Mouse (Mus musculus) Muller cell, postnatal 12 days (primary cell): ENCODE data around the gene Ino80b.

Experiments
- DNase-seq: peaks from one replicate; pipeline ENCODE4 v3.0.0-alpha.2; 2015; ENCODE audit errors: inconsistent ontology term

The Ino80b gene

DNA sequence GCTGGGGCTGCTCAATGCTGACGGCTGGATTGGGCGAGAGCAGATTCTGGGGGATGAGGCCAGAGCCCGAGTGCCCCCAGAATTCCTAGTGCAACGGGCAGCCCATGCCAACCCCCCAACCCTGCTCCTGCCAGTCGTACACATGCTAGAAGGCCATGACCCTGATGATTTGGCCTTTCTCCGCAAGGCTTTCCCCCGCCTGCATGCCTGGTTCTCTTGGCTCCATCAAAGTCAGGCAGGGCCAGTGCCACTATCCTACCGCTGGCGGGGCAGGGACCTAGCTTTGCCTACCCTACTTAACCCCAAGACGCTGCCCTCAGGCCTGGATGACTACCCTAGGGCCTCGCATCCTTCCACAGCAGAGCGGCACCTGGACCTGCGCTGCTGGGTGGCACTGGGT lies 7.6 kb downstream of the Ino80b start:
- no peak for DNase-seq

DNA sequence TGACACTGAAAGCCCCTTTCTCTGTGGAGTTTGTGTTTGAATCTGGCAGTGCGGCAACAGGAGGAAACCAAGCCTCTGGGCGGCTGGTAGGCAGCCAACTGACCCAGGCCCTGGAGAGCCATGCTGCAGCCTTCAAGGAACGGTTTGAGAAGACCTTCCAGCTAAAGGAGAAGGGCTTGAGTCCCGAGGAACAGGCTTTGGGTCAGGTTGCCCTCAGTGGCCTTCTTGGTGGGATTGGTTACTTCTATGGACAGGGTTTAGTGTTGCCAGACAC lies 8.1 kb downstream of the Ino80b start:
- DNase-seq = no peak

DNA sequence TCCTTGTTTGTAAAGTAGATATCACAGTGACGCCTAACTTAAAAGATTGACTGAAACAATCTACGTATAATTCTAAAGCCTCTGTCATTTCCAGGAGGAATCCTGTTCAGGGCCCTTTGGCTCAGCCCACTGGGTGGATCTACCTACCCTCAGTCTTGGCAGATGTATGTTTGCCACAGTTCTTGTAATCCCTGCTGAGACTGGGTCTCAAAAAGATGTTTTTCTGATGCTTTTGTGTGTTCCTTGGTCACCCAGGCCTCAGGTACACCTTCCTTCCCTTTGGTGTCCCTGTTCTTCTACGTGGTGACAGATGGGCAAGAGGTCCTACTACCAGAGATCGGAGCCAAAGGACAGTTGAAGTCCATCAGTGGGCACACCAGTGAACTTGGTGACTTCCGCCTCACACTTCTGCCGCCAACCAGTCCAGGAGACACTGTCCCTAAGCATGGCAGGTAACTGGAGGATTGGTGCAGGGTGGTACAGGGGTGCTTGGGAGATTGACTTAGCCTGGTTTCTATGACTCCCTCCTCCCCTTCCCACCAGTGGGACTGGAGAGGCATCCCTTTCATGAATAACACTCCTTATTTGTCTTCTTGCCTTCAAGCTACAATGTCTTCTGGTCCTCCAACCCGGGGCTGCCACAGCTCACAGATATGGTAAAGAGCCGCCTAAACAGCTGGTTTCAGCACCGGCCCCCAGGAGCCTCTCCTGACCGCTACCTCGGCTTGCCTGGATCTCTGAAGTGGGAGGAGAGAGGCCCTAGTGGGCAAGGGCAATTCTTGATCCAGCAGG lies 8.7 kb downstream of the Ino80b start:
- no peak for DNase-seq

DNA sequence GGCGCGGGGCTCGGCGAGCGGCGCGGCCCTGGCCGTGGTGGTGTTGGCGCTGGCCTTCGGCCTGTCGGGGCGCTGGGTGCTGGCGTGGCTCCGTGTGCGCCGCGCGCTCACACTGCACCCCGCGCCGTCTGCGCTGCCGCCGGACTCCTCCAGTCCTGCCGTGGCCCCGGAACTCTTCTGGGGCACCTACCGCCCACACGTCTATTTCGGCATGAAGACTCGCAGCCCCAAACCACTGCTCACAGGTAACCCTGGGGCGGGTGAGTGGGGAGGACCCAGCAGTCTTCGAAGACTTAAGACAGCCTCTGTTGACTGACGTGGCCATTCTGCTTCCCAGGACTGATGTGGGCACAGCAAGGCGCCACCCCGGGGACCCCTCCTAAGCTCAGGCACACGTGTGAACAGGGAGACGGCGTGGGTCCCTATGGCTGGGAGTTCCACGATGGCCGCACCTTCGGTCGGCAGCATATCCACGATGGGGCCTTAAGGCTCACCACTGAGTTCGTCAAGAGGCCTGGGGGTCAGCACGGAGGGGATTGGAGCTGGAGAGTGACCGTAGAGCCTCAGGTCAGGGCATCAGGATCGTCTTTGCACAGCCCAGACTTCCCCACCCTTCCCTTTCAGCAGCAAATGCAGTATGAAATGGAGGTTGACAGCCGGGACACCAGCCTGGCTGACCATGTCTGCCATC lies 9.4 kb downstream of the Ino80b start:
- DNase-seq = no peak

DNA sequence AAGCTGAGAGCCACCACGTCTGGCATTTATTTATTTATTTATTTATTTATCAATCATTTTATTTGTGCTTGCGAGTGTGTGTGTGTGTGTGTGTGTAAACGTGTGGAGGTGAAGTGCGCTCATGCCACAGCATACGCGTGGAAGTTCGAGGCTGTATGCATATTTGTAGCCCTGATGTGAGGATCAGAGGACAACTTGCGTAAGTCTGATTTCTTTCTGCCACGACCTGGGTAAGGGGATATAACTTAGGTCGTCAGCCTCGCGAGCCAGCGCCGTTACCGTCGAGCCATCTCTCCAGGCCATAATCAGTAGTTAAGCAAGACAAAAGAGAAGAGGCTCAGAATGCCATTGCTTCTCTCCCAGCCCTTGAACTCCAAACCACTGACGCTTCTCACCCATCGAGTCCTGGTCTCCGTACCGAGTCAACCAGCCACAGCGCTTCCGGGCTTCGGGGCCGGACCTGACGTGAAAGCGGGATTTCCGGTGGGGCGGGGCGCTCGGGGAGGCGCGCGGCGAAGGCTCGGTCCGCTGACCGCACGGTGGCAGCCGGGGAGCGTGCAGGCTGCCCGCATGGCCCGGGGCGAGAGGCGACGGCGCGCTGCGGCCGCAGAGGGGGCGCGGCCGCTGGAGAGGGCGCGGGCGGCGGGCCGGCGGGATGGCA lies 10.1 kb downstream of the Ino80b start, which contains the start of gene Mogs:
Gene Mogs, plus strand, starts transcription at position 486 of the 661 bp plus-strand sequence.
- peak; percentile 96 for DNase-seq

DNA sequence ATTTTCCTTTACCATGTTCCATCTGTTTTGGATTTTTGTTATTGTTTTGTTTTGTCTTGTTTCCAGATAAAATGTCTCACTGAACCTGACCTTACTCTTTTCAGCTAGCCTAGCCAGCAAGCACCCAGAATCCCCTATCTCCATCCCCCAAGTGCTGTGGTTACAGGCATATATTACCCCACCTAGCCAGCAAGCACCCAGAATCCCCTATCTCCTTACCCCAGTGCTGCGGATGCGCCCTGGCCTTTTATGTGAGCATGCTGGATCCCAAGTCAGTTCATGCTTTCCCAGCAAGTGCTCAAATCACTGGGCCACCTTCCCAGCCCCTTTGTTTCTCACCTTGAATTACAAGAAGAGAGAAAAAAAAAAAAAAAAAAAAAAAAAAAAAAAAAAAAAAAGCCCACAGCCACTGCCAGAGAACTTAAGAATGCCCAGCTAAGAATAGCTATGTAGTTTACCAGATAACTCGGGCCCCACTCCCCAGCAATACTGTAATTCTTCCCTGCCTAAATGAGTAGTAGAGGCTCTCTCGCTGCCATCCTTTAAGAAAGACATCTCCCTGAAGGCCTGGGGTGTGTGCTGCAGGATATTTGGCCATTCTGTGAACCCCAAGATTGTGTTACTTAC lies 13.6 kb downstream of the Ino80b start:
- DNase-seq = no peak

DNA sequence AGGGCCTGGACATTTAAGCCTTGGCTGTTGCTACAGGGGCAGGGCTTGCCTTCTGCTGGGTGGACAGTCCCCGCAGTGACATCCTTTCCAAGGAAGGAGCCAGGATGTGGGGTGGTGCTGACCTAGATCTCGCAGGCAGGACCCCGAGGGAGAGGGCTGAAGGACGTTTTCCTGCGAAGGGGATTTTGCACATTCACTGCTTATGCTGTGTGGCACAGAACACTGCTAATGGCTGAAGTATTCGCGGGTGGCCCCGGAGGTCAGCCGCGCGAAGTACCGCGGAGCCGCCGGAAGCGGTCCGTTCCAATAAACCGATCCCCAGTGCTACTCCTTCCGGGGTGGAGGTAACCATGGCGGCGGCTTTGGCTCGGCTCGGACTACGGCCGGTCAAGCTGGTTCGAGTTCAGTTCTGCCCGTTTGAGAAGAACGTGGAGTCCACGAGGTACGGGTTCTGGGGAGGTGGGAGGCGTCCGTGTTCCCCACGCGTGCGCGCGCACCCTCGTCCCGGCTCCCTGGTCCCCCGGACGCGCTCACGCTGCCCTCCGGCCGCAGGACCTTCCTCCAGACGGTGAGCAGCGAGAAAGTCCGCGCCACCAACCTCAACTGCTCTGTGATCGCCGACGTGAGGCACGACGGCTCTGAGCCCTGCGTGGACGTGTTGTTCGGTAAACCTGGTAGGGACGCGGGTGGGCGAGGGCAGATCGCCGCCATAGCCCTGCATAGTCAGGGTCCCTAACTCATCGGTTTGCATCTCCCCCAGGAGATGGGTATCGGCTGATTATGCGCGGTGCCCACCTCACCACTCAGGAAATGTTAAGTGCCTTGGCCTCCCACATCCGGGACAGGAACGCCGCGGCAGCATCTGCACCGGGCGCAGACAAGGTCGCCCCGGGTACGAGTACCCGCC lies 16.2 kb downstream of the Ino80b start, which contains the start of gene Mrpl53:
Gene Mrpl53, plus strand, starts transcription at position 279 of the 907 bp plus-strand sequence.
- DNase-seq = peak; percentile 81

DNA sequence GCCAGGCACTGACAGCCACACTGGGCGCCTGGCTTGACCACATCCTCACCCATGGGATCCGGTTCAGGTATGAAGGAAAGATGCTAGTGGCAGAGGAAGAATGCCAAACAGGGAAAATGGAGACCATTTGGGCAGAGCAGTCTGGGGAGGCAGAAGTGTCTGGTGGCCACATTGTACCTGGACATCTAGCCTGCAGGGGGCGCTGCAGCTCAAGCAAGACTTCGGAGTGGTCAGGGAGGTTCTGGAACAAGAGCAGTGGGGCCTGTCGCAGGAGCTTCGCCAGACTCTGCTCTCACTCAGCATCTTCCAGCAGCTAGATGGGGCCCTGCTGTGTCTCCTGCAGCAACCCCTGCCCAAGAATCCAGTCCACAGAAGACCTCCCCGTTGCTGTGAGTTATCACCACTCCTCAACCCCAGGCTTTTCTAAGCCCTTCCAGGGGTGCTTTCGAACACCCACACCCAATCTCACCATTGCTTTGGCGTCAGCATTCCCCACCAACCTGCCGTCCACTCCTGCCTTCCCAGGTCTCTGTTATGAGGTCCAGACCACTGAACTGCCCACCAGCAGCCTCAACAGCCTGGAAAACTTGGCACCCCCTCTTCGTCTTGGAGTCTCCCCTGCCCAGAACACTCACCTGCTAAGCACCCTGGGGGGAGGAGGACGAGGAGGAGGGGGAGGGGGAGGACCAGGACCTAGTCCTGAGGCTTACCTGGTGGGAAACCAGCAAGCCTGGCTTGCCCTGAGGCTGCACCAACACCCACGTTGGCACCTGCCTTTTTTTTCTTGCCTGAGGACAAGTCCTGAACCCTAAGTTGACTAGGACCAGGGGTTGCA lies 17.4 kb downstream of the Ino80b start:
- DNase-seq = peak; percentile 43

DNA sequence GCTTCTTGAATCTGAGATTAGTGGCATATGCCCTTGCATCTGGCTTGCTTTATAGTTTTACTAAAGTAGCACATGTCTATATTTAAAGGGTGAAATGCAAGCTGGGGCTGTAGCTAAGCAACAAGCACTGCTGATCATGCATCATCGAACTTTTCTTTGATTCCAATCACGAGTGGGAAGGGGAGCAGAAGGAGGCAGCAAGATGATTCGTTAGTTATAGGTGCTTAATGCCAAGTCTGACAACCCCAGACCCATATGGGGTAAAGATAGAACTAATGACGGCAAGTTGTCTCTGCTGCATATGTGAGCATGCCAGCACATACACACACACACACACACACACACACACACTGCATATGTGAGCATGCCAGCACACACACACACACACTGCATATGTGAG lies 21.1 kb downstream of the Ino80b start:
- DNase-seq = no peak

DNA sequence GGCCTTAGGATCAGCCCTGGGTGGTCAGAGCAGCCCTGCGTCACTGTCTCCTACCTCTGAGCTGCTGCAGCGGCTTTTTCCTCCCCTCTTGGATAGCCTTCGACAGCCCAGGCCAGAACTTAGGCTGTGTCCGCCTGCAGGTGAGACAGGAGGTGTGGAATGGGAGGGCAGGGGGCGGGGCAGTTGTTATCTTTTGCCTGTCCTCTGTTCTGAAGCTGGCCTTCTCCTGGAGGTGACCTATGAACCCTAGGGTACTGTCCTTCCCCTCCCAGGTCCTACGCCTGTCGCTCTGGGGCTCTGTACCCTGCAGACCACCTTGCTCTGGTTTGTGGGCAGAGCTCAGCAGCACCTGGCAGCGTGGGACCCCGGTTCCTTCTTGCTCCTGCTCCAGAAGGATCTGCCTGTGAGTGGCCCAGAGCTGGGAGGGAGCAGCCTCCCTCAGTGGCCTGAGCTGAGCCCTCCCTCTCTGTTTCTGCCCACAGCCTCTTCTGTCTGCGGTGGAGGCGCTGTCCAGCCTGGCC lies 22.0 kb downstream of the Ino80b start:
- DNase-seq = no peak

DNA sequence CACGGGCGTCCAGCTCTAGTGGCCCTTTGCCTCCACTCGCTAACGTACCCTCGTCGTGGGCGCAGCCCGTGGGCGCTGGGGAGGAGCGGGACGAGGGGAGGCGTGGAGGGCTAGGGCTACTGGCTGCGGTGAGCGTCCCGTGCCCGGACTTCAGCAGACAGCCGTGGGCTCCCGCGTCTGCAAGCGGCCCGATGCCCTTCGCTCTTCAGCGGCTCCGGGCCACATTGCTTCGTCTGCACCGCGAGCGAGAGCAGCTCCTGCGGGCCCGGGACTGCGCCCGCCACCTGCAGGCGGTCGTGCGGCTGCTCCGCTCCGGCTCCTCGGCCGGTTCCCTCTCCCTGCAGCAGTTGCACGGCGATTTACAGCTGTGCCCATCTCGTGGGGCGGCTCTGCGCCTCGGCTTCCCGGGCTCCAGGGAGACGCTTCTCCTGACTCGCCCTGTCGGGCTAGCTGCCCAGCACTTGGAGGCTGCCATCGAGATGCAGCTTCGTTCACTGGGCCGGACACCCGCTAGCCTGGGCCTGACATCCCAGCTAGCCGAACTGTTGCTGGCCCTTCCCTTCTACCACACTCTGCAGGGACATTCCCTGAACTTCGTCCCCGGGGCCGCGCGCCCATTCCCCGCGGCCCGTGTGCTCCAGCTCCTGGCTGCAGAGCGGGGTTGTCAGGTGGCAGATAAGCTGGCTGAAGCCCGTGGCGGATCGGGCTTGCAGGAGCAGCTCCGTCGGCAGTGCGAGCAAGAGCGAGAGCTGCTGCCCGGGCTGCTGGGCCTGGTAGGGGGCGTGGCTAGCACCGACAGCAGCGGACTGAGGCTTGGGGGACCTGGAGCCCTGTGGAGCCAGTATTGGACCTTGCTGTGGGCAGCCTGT lies 23.3 kb downstream of the Ino80b start:
- peak; percentile 84 for DNase-seq

DNA sequence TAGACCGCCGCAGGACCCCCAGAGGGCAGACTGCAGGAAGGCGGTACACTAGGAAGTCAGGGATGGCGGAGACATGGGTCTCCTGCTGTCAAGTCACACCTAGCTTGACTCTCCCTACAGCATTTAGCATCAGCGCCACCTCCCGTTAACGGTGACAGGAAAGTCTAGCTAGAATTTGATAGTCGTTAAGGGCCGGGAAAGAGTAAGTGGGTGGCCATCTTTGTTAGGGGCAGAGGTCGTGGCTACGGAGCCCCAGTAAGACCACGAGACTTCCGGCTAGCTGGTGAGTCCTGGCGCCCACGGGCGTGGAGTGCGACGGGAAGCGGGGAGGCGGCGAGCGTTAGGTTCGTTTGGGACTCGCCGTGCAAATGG lies 23.9 kb downstream of the Ino80b start, which contains the start of the genes Ccdc142 and Gm42688:
Gene Ccdc142, plus strand, starts transcription at position 286 of the 372 bp plus-strand sequence.
Gene Gm42688, plus strand, starts transcription at position 302 of the 372 bp plus-strand sequence.
- DNase-seq = no peak

DNA sequence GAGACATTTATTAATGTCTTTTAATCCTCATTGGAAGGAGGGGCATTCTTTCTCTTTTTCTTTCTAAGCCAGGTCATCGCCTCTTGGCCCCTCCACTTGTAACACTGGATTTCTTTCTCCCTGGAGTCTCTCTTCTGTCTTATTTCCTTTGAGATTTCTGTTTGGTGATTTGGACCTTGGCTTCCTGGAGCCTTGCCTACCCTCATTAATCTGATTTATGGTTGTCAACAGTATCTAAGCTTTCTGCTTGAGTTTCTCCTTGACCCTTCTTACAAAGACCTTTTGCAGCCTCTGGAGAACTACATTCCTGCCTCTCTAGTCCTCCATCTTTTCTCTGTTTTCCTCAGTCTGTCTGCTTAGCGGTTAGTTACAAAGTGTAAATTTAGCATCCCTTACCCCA lies 26.8 kb downstream of the Ino80b start:
- DNase-seq = no peak

DNA sequence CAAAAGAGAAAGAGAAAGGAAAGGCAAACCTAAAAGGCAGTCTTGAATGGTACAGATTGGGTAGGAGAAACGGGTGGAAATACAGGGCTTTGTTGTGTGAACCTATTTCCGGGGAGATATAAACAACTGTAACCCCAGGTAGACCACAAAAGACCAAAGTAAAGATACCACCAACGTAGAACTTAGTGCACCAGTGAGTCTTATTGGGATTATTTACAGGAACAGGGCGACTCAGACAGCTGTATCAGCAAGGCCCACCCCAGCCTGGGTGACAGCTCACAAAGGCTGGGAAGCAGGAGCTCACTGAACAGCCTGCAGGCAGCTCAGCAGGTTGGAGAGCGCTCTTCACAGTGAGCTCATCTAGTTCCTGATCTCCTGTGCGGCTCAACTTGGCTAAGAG lies 29.3 kb downstream of the Ino80b start:
- no peak for DNase-seq

DNA sequence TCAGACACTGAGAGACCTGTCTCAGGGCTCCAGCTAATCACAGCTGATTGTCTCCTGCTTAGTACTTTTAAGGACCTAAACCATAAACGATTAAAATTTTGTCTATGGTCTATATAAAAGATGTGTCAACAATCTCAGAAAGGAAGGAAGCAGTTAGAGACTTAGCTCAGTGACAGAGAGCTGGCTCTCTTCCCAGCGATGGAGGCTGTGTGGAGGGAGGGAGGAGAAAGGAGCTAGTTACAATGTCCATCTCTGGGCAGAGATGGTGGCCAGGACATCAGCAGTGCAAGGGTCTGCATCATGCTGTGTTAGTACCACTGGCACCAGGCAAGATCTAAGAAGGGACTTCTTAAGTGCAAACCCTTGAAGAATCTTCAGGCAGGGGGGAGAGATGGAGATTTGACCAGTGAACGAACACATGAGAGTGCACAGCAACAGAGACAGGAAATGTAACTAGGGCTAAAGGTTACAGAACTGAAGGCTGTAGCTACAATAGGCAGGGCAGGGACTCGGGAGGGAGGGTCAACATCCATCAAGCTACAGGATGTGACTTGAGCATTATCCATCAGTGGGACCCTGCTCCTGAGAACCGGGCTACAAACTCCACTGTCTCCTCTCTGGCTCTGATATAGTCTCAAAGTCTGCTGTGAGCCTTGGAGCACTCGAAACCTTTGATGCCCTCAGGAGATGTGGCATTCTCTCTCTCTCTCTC lies 32.7 kb downstream of the Ino80b start:
- no peak for DNase-seq

DNA sequence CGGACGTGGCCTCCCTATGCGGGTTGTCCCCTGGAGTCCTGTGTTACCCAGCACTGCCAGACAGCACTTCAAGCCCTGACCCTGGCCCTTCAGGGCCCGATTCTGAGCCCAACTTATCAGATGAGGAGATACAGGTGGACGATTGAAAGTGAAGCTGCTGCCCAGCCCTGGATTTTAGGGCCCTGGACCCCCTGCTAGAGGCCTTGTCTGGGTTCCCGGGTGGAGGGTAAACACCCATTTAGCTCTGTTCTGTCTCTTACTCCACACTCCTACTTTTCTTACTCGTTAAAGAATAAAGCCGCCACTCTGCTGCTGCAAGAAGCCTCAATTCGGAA lies 37.3 kb downstream of the Ino80b start:
- no peak for DNase-seq

DNA sequence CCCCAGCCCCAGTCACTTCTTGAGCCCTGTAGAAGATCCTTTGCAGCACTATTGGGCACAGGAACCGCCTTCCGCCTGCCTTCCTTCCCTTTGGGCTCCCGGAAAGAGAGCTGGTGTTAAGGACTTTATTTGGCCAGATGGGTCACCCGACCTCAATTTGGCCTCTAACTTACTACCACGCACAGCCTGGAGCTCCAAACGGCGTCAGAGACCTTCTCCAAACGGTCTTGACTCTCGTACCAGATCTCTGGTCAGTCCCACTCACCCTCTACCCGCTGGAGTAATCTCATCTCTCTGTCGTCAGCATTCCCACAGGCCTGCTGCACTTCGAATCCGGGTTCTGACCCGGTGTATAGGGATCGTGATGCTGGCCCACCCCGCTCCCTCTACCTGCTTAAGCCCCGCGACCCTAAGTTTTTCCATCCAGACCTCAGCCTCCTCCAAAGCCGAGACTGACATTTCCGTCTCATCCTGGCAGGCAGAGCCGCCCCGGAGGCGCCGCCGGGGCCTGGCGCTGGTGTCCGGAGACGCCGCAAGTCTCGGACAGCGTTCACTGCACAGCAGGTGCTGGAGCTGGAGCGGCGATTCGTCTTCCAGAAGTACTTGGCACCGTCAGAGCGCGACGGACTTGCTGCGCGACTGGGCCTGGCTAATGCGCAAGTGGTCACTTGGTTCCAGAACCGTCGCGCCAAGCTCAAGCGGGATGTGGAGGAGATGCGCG lies 37.9 kb downstream of the Ino80b start:
- DNase-seq = peak; percentile 27
